Mouse (Mus musculus) cortical plate, adult 2 months (tissue): ENCODE results near the gene Plrg1.

ENCODE experiments used
- CTCF ChIP-seq: fragments of 200-500 bp; IDR thresholded peaks from 2 replicates; pipeline ENCODE4 v1.5.1; 2011; ENCODE audit warnings: mild to moderate bottlenecking, control low read depth, low read length; ENCODE audit not compliant: insufficient read depth; ENCODE audit errors: extremely low read depth
- POLR2A ChIP-seq: fragments of 200-500 bp; IDR thresholded peaks from 2 replicates; pipeline ENCODE4 v1.6.1; 2011; ENCODE audit warnings: mild to moderate bottlenecking, low read length, control low read depth; ENCODE audit not compliant: insufficient read depth; ENCODE audit errors: extremely low read depth

DNA sequence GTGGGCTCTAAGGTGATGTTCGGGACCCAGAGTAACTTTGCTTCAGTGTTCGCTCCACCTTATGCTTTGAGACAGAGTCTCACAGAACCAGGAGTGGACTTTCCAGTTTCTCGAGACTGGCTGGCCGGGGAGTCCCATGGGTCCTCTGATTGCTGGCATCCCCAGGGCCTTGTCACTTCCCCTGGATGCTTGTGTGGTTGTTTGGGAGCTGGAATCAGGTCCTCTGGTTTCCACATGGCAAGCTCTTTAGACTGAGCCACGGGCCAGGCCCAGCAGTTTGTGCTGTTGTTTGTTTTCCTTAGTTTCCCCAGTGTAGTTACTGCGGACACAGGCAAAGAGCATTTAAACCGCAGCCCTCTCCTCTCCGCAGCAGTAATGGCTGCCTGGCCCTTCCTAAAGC is 21.5 kb upstream of the Plrg1 start:
- TF ChIP-seq CTCF (no peak), POLR2A (no peak)
